In genomic region chr10:117685171-117685848, GRCm38 (mm10) we compare ENCODE assay signal across 25 mouse cellular contexts. TPM values are rescaled to one million over a fixed set of nuclear protein-coding genes. Genes with fewer than 3 reads are reported as not detected.
"Had no signal": no experiment of that assay in that cellular context is flagged by ENCODE, and none has a peak within 500 bp of the region (broad histone marks: within the 10 kb centered on the region; RNA-seq: fewer than 3 reads in every experiment).

No protein-coding gene starts in this region.

- ATAC-seq: forebrain, embryonic 13.5 days; forebrain, embryonic 14.5 days; forebrain, embryonic 15.5 days; forebrain, embryonic 16.5 days; forebrain, postnatal 0 days had no signal

- H3K4me1 ChIP-seq: embryonic facial prominence, embryonic 12.5 days; embryonic facial prominence, embryonic 13.5 days; forebrain, embryonic 10.5 days; forebrain, embryonic 12.5 days; forebrain, embryonic 13.5 days; forebrain, embryonic 15.5 days; heart, embryonic 10.5 days had no signal

- DNase-seq: cerebellum, adult 9-11 months; cerebellum, postnatal 10 days; cerebellum, postnatal 14 days; cerebellum, postnatal 25 days; cerebellum, postnatal 36 days; embryo, embryonic 11 days; forebrain, postnatal 0 days; gastrocnemius, adult 2 months; gastrocnemius, postnatal 10 days; gastrocnemius, postnatal 14 days; gastrocnemius, postnatal 25 days; gastrocnemius, postnatal 36 days; heart, adult 2 months had no signal

- H3K4me3 ChIP-seq: embryonic facial prominence, embryonic 10.5 days; embryonic facial prominence, embryonic 12.5 days; embryonic facial prominence, embryonic 13.5 days; embryonic facial prominence, embryonic 15.5 days; erythroblast, embryonic 14.5 days; forebrain, embryonic 10.5 days; forebrain, embryonic 12.5 days; forebrain, embryonic 13.5 days; forebrain, embryonic 15.5 days; gastrocnemius, adult 2 months; heart, adult 2 months; heart, embryonic 10.5 days had no signal

- H3K27ac ChIP-seq: embryonic facial prominence, embryonic 10.5 days; embryonic facial prominence, embryonic 12.5 days; embryonic facial prominence, embryonic 13.5 days; embryonic facial prominence, embryonic 15.5 days; forebrain, embryonic 10.5 days; forebrain, embryonic 12.5 days; forebrain, embryonic 13.5 days; forebrain, embryonic 15.5 days; gastrocnemius, adult 2 months; heart, adult 2 months; heart, embryonic 10.5 days had no signal

RNA-seq across cellular contexts. Expression of gene Cpm, which starts 56.0 kb away (rescaled TPM):
- polyA plus RNA-seq: erythroblast, embryonic 14.5 days had no signal
